Mouse (Mus musculus): ENCODE measurements around the gene Syt6. TPM values are rescaled to one million over a fixed set of nuclear protein-coding genes. Genes with fewer than 3 reads are reported as not detected.

The Syt6 gene
- 0.03 and 0.14 TPM in 2 replicates for polyA plus RNA-seq (2015; fragmentation: Nextera tagmentation; extraction: Ambion mirVana)

DNA sequence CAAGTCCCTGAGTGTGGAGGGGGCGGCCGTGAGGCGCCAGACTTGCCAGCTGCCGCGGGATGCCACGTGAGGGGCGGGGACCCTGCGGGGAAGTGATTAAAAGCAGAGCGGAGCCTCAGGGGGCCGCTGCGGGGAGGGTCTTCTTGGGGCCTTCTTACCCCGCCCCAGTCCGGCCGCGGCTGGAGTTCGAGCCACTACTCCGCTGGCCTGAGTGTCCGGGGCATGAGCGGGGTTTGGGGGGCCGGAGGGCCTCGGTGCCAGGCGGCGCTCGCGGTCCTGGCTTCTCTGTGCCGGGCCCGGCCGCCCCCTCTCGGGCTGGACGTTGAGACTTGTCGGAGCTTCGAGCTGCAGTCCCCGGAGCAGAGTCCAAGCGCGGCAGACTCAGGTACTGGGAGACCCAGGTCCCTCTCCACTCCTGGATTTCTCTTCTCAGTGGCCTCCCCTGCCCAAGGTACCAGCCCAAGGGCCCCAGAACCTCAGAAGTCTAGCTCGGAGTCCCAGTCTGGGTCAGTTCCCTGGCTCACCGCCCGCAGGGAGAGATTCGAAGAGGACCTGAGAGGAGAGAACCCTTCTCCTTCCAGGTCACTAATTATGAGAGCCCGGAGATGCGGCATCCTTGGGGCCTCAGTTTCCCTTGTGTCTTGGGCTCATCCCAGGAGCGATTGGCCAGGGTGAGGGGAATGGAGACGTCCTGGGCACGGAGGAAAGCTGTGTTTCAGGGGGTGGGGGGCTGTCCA is at the start of gene Syt6:
Syt6 (plus strand) TSS at position 76 of the 737 bp plus-strand sequence.

DNA sequence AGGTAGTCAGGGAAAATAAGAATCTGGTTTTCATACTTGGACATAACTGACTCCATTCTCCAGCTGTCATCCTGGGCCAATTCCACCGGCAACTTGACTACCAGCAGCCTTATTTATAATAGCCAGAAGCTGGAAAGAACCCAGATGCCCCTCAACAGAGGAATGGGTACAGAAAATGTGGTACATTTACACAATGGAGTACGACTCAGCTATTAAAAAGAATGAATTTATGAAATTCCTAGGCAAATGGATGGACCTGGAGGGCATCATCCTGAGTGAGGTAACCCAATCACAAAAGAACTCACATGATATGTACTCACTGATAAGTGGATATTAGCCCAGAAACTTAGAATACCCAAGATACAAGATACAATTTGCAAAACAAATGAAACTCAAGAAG is 70.9 kb downstream of the Syt6 start, which contains the start of gene Atg4a-ps:
Atg4a-ps (minus strand) TSS at position 101 of the 400 bp plus-strand sequence.

Small RNAs within 50 kb of the gene (microRNA-seq; reads per million reads assigned to microRNA genes)
- not detected for gene Gm25325 (ENCODE audit: borderline replicate concordance, insufficient number of aligned reads)

Other genes with a start within 250 kb of the Syt6 start
- 0.36 TPM in 2 replicates for gene Atg4a-ps, start 70.8 kb downstream of the Syt6 start, polyA plus RNA-seq (2015; fragmentation: Nextera tagmentation; extraction: Ambion mirVana)
- 38.6 and 66.9 TPM in 2 replicates for gene Olfml3, start 162.8 kb downstream of the Syt6 start, polyA plus RNA-seq (2015; fragmentation: Nextera tagmentation; extraction: Ambion mirVana)
- not detected in 2 replicates for gene Gm10964, start 164.1 kb downstream of the Syt6 start, polyA plus RNA-seq (2015; fragmentation: Nextera tagmentation; extraction: Ambion mirVana)
- 7.6 and 9.2 TPM in 2 replicates for gene Hipk1, start 216.3 kb downstream of the Syt6 start, polyA plus RNA-seq (2015; fragmentation: Nextera tagmentation; extraction: Ambion mirVana)
- gene Dclre1b, start 234.2 kb downstream of the Syt6 start, polyA plus RNA-seq (2015; fragmentation: Nextera tagmentation; extraction: Ambion mirVana): 15.8 and 21.2 TPM in 2 replicates
- gene Ap4b1, start 234.3 kb downstream of the Syt6 start, polyA plus RNA-seq (2015; fragmentation: Nextera tagmentation; extraction: Ambion mirVana): 17.9 and 21.5 TPM in 2 replicates
- gene Gm43064, start 234.3 kb downstream of the Syt6 start, polyA plus RNA-seq (2015; fragmentation: Nextera tagmentation; extraction: Ambion mirVana): not detected in 2 replicates